Mouse (Mus musculus): Measurements from ENCODE around the gene Ccdc162.

The Ccdc162 gene

GRCm38 (mm10) chr10:41638776-41639175 lies 77.7 kb downstream of the Ccdc162 start:
- DNase-seq (ENCODE audit: low read depth in 2 of 2, low spot score in 2 of 2) = peak in 1 of 2 experiments; percentile 32

DNA sequence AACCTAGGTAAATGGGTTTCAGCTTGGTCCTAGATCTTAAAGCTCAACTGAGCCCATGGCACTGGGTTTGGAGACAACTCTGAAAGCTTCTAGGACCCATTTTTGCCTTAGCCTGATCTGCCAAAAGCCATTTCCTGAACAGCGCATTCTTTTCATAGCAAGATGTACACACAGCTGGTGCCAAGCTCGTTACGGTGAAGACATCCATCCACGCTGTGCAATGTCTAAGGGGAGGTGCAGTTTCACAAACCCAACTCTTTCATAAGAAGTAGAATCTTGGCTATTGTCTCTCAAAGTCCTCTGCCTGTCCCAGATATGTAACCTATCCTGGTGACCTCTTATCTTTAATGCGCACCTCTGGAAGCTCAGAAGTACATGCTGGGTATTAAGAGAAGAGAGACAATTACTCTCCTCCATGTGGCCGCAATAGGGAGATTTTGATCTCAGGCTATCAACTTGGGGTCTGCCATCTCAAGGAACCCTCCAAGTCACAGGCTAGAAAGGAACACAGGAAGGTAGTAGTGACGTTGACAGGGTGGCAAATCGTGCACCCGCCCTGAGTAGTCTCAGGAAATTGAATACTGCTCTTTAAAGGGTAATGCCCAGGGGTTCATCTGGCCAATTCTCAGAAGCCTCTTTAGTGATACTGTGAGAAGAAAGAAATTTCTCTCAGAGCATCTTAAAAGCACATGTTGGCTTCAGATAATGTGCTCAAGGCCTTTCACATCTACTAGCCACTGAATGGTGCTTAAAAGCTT lies 81.0 kb downstream of the Ccdc162 start:
- DNase-seq (ENCODE audit: low read depth in 2 of 2, low spot score in 2 of 2) = no peak

DNA sequence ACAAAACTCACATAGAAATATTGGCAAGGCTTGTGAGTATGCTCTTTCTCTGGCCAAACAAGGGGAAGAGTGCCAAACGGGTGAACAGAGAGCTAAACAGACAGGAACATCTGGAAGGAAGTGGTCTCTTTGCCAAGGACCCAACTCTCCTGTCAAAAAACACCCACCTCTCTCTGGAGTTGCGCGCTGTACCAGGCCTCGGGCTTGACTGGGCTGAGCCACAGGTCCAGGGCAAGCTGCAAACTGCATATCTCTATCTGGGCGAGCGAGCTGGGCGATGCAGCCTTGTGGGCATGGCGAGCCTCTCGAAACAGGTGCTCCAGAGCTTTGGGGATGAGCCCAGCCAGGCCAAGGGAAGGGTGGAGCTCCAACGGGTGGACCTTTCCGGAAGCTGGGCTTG lies 82.6 kb downstream of the Ccdc162 start:
- DNase-seq (ENCODE audit: low read depth in 2 of 2, low spot score in 2 of 2) = no peak

- DNase-seq (ENCODE audit: low read depth in 2 of 2, low spot score in 2 of 2) = no peak
Measured at GRCm38 (mm10) chr10:41632062-41632461, 84.4 kb downstream of the Ccdc162 start.

DNA sequence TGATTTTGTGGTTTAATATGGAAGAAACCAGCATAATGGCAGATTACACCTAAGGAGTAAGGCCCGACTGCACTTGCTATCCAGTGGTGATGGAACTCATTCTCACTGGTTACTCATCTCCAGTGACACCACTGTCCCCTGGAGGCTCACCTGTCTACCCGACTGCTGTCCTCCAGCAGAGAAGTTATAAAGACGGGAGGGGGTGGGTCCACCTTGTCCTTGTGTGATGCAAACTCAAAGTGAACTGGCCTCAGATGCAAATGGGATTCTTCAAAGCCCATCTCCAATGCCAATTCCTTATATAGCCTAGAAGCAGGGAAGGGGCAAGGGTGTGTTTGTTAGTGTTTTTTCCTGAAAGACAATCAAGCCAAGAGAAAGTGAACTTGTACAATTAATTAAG lies 89.4 kb downstream of the Ccdc162 start:
- DNase-seq (ENCODE audit: low read depth in 2 of 2, low spot score in 2 of 2) = no peak

DNA sequence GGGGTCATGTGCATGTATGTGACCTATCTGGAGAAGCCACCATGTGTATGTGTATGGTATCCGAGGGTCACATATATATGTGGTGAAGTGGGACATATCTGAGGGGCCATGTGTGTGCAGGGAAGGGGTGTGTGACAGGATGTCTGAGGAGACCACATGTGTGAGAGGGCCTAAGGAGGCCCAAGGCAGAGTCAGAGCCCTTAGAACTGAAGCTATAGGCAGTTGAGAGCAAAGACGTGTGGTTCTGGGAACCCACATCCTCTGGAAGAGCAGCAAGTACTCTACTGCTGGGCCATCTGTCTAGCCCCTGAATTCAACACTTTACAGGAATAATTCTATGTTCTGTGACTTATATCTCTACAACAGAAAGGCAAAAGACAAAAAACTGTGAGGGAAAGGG lies 96.4 kb downstream of the Ccdc162 start:
- peak; percentile 33 to 46 for DNase-seq (ENCODE audit: low read depth in 2 of 2, low spot score in 2 of 2)

DNA sequence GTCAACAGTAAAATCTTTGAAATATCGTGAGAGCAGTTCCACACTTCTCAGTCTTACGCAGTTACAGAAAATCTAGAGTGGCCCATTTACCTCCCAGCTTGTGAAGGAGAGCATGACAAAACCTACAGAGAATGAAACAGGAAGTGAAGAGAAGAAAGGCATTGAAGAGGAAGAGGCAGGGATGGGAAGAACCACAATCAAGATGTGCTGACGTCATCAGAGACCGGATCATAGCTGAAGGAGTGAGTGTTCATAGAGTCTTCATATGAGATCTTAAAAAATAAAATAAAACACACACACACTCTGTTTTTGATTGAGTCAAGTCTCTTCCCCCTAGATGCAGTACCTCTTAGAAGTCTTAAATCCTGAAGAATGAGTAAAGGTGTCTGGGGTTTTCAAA lies 100.9 kb downstream of the Ccdc162 start:
- peak; percentile 32 to 60 for DNase-seq (ENCODE audit: low read depth in 2 of 2, low spot score in 2 of 2)

DNA sequence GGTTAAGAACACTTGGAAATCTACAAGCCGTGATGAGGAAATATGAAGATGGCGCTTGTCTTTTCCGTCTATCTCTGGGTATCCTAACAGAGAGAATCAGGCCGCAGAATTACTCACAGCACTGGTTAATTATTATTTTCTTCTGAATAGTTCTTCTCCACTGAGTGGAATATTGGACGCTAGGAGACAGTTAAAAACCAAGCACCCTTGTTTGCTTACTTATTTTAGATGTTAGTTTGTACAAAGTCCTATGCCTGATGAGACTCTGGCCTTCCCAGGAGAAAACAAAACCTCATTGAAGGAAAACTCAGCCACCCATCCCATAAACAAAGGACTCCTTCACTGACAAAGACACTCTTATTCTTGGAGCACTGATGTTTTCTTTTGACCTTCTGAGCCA lies 104.5 kb downstream of the Ccdc162 start:
- no peak for DNase-seq (ENCODE audit: low read depth in 2 of 2, low spot score in 2 of 2)

DNA sequence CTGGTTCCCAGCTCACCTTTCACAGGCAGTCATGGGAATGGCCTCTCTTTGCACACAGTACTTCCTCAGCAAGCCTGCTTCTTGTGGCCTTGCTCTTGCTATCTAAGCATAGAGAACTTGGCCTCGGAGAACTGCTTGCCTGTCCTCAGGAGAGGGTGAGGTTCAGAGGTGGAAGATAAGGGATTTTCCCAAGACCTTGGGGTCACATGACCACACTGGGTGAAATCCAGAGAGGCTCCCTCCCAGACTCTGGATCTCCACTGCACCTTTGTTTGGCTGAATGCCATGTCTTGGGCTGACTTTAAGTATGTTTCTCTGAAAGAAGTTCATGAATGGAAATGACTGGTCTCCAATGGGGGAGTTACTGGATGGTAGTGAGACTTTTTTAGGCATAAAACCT lies 107.0 kb downstream of the Ccdc162 start:
- no peak for DNase-seq (ENCODE audit: low read depth in 2 of 2, low spot score in 2 of 2)

DNA sequence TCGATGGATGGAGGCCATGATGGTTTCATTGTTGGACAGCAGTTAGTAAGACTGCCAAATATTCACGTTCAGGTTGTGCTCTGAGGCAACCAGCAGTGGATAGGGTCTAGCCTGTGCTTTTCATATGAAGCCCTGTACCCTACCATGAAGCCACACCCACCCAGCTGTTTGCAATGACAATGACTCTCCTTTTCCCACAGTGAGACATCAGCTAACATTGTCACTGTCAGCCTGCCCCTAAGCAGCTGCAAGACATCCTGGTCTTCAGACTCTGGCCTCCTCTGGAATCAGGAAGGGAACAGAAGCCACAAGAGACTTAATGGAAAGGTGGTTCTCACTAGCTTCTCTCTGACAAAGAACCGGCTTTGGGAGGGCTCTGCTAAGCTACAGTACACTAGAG lies 107.9 kb downstream of the Ccdc162 start:
- DNase-seq (ENCODE audit: low read depth in 2 of 2, low spot score in 2 of 2) = no peak

GRCm38 (mm10) chr10:41602667-41603066 lies 113.8 kb downstream of the Ccdc162 start:
- DNase-seq (ENCODE audit: low read depth in 2 of 2, low spot score in 2 of 2) = no peak

DNA sequence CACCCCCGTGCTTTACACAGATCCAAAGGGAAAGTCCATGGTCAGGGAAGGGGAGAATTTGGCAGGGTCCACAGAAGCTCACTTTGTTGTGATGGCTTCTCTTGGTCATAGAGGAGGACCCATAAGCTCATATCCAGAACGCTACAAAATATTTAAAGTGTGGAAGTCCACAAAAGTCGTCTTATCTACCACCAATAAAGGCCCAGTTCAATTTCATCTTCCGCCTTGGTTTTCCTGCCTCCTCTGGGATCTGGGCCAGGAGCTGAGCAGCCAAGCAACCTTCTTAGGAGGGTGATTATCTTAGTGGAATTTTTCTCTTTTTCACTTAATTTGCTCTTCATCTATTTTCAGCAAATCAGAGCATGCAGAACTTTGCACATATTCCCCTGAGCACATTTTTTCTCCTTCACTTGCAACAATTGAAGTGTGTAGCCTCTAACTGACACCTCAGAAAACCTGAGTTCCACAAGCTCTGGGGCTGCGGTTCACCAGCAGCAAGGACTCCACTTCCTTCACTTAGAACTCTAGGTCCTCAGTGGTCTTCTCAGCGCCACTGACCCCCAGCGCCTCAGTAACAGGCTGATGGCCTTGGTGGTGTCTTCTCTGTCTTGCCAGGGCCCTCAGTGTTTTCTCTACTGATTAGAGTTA lies 114.4 kb downstream of the Ccdc162 start:
- DNase-seq (ENCODE audit: low read depth in 2 of 2, low spot score in 2 of 2) = no peak

DNA sequence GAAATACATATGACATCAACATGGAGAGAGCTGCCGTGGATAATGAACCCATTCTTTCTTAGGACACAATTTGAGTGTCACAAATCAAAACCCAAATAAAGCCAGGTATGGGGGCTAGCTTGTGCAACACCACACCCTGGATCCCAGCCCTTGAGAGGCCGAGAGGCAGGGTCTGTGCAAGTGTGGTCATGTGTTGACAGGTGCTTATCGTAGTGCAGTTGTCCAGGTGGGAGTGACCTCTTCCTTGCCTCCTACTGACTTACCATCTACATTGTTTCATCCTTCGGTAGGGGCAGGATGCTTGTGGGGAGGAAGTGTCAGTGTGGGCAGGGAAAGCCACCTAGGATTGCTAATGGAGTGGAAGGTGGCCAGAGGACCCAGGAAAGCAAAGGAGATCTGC lies 115.1 kb downstream of the Ccdc162 start:
- DNase-seq (ENCODE audit: low read depth in 2 of 2, low spot score in 2 of 2) = no peak

GRCm38 (mm10) chr10:41599051-41599450 lies 117.4 kb downstream of the Ccdc162 start:
- DNase-seq (ENCODE audit: low read depth in 2 of 2, low spot score in 2 of 2) = no peak

DNA sequence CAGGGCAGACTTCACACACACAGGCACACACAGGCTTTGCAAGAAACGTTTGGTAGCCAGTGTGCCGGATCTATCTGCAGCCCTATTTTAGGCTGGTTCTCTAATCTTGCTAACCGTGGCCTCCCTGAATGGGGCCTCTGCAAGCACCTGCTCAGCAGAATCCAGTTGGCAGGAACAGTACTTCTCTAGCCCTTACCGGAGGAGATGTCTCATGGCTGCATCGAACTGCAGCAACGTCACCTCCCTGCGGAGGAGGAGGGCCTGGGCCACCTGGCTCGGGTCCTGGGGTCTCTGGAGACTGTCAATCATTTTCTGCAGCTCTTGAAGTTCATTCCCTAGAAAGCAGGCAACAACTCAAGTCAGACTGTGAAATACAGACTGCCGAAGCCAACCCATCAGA lies 118.2 kb downstream of the Ccdc162 start:
- DNase-seq (ENCODE audit: low read depth in 2 of 2, low spot score in 2 of 2) = no peak

DNA sequence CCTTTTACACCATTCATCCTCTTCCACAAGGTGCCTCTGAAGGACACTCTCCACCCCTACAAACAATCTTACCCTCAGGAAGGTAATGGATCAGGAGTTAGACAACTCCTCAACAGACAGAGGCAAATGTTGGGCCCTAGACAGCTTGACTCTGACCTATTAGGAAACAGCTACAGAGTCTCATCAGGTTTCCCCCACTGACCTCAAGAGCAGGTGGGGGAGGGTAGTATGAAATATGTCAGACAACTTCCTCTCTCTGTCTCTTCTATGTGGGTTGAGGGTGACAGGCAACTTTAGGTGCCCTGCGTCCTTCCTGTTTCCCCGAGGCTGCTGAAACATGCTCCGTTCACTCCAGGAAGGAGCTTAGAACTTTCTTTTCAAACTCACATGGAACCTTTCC lies 120.9 kb downstream of the Ccdc162 start:
- peak; percentile 41 to 68 for DNase-seq (ENCODE audit: low read depth in 2 of 2, low spot score in 2 of 2)

DNA sequence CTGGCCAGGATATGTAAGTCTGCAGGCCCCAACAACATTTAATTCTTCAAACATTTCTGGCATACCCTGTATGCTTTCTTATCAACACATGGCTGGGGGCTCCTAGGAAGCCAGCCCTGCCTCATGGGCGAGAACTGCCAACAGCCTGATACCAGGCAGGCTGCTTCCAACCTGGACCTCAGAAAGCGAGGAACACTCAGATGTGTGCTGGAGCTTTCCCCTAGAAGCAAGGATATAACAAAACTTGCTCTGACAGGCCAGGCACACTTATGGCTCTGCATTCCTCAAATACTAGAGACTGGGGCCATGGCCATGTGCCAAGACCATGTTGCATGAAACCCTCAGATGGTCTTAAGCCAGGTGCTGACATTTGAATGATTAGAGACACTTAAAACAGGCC lies 121.5 kb downstream of the Ccdc162 start:
- DNase-seq (ENCODE audit: low read depth in 2 of 2, low spot score in 2 of 2) = no peak

DNA sequence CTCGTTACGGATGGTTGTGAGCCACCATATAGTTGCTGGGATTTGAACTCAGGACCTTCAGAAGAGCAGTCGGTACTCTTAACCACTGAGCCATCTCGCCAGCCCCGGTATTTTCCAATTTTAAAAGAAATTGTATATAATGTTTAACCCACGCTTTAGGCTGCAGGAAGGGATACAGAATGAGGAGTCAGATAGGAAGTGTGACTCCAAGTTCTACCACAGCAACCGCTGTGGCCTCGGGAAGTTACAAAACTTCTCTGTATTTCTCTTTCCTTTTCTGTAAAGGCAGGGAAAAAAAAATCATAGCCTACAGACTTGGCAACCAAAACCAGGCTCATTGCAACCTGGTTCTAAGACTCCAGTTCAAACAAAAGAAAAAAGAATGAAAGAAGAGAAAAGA lies 122.0 kb downstream of the Ccdc162 start:
- DNase-seq (ENCODE audit: low read depth in 2 of 2, low spot score in 2 of 2) = no peak

DNA sequence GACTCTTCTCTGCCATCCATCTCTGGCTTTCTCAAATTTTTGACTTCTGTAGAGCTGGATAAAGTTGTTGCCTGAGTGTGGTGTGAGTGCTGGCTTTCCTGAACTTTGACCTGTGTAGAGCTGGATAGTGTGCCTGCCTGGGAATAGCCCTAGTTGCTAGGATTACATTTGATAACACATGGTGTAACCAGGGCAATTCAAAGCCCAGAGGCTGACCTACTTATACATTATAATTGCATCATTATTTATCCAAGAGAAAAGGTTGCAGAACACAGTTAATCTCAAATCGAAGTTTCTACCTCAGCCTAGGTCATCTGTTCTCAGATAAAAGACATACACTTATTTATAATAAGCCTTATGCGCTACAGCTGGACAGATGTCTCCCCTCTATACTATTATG lies 127.8 kb downstream of the Ccdc162 start:
- no peak for DNase-seq (ENCODE audit: low read depth in 2 of 2, low spot score in 2 of 2)

DNA sequence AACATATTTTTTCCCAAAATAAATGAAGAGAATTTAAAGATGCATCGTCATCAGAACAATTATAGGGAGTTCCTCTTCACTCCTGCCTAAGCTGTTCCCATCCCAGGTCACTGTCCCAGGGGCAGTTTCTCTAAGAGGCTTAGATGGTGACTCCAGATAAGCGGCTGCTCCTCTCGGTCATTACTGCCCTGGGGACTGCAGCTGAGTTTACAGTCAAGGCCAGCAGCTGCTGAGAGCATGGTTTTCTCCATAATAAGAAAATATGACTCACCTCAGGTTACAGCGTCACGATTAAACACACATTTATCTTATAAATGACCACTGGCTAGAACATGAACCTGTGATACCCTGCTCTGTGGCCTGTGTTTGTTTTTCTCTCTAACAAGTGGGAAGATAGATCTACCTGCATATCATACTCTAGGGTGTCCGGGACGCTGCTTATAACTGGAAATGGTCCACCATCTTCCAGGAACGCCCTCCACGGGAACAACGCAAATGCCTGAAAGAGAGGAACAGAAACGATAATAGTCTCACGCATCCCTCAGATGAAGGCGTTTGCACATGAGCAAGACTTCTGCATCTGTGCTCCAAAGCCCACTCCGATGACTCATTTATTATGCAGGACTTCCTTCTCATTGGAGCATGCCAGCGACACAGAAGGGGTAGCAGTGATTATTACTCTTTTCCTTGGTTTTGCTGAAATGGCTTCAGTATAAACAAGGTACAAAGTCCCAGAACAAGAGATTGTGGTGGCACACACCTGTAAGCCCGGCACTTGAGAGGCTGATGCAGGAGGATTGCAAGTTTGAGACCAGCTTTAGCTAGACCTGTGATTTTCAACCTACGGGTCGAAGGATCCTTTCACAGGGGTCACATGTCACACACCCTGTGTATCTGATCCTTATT lies 129.2 kb downstream of the Ccdc162 start:
- no peak for DNase-seq (ENCODE audit: low read depth in 2 of 2, low spot score in 2 of 2)

DNA sequence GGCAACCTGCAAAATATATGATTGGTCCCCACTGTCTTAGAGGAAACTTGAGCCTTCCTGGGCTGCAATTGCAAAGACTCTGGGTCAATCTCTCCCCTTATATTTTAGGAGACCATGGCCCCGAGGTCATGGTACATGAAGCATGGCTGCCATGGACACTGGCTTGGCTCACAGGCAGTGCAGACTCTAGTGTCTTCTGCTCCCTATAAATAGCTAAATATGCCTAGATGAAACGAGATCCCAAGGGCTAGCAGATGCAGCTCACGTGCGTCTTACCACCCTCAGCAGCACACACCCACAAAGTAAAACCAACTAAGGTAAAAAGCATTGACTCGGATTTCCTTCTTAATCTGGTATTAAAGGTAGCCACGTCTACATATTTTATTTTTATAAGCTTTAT lies 133.1 kb downstream of the Ccdc162 start:
- DNase-seq (ENCODE audit: low read depth in 2 of 2, low spot score in 2 of 2) = no peak

- DNase-seq (ENCODE audit: low read depth in 2 of 2, low spot score in 2 of 2) = no peak
Measured at GRCm38 (mm10) chr10:41582901-41583361, 133.5 kb downstream of the Ccdc162 start.

Data from CD8-positive naive resting alpha-beta T cell, adult 2 months (primary cell).